Mouse (Mus musculus) brain, embryonic 18.5 days (tissue): ENCODE measurements at regions not wholly inside any gene's neighbourhood (a gene's known extent, or its start where the extent isn't known, plus 50 kb on each side); places are given as distances from the start of the nearest gene placed in this dataset.

ENCODE experiments used
- DNase-seq: peaks from one replicate; pipeline ENCODE4 v3.0.0-alpha.2; 2012; ENCODE audit warnings: low read depth, low spot score

DNA sequence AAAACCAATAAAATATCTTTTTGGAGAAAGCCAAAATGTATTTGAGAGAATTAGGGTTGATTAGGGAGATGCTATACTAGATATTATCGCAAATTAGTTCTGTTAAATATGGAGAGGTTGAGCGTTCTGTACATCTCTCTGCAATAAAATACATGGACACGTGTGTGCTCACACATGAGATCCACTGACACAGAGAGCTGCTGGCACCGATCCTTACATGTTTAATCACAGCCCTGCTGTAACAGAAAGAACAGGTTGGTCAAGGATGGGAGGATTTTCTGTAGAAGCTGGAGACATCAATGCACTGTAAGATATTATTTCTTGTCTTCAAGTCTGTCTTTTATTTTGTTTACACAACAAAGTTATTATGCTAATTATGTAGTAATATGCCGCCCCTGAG lies 366.2 kb upstream of the Fam92a start:
- DNase-seq = no peak

DNA sequence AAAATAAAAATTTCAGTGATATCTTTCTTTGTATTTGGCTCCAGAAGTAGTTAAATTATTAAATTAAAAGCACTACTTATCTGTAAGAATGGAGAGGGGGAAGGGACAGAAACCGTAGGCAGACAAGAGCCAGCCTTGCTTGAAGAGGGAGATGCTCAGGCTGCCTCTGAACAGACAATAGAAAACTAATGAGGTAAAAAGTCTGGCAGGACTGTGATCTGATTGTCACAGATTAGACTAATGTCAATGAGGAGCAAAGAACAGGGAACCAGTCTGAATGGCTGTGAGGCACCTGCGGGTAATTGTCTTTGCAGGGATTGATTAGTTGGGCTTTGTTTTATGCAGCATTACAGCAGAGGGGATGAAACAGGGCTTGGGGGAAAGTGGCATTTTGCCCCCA lies 362.3 kb upstream of the Fam92a start:
- DNase-seq = no peak

DNA sequence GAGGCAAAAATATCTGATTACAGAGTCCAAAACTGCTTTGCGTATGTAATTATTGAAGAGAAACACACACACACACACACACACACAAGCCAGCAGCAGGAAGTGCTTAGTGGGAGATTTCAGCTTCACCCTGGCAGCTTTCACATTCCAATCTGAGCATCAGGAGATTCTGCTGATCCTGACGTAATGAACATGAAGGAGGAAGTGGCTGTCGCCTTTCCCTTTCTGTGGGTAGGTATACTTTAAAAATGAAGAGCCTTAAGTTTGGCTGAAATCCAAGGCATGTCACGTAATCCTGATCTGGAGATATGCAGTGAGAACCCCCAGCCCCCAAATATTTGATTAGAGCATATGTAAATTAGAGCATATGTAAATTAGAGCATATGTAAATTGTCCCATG lies 361.1 kb upstream of the Fam92a start:
- DNase-seq = no peak

DNA sequence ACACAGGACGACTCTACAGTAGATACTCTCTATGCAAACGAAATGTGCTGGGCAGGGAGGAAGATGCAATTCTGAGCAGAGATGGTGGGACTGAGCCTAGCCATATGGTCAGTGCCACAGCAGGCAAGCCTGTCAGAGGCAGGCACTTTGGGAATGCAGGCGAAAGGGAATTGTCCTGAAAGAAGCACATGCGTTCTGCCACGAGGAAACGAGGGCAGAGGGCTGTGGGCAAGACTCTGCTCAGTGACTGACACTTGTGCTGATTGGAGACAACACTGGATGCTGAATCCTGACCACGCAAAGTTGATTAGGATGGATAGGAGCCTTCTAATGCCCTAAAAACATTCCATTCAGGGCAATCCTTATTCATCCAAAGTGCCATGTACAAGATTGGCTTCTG lies 350.5 kb upstream of the Fam92a start:
- DNase-seq = no peak

DNA sequence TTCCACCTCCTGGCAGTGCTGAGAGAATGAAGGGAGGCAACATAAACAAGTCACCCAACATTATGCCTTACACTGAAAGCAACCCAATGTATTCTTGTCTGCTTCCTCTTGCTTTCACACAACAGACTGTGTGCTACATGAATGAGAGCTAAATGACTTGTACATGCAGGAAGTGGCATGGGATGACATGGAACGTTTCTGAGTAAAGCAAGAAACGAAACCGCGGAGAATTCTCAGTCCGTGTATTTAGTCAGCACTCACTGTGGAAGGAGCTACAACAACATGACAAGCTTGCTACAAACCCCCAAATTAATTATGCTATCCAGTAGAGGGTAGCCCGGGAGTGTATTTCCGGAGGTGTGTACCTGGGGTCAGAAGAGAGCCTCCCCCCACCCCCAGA lies 349.4 kb upstream of the Fam92a start:
- DNase-seq = no peak

DNA sequence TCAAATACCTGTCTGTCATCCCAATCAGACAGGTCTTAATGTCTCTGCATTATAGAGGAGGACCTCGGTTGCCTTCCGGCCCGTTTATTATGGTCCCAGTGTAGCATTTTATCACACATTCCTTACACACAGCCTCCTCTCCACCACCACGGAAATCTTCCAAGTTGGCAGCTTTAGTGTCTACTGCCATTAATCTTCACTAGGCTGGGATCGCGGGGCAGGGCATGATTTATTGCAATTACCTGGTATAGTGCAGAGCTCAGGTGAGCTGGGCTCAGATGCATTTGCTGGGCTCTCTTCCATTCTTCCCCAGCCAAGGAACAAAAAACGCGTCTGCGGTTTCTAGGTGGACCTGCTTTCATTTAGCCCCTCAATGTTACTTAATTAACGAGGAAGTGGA lies 344.7 kb upstream of the Fam92a start:
- no peak for DNase-seq

DNA sequence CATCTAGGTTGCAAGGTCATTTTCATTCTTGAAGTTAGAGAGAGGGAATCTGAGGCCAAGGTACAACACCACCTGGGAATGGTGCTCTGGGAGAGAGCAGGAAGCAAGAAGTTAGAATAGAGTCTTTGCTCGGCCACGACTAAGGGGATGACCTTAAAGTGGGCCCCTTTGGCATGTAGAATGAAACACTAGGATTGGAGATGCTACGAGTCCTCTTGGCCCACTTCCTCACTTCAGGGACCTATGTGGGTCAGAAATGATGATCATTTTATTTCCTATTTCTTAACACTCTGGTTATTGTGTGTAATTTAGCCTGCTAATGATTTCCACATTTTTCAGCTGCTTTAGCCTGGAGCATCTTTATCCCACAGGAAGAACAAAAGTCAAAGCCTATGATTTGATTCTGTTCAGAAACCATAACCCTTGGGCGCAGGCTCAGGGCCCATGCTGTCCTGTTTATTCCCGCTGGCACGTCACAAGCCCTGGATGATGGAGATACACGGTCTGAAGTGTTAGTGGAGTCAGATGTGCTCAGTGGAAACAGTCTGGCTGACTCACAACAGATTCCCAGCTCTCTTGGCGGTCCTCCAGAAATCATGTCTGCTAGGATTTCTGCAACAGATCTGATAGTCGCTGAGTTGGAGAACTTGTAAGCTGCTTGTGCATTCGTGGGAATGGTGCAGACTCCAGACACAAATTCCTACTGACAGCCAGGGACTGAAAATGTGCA lies 340.0 kb upstream of the Fam92a start:
- peak; percentile 73 for DNase-seq

DNA sequence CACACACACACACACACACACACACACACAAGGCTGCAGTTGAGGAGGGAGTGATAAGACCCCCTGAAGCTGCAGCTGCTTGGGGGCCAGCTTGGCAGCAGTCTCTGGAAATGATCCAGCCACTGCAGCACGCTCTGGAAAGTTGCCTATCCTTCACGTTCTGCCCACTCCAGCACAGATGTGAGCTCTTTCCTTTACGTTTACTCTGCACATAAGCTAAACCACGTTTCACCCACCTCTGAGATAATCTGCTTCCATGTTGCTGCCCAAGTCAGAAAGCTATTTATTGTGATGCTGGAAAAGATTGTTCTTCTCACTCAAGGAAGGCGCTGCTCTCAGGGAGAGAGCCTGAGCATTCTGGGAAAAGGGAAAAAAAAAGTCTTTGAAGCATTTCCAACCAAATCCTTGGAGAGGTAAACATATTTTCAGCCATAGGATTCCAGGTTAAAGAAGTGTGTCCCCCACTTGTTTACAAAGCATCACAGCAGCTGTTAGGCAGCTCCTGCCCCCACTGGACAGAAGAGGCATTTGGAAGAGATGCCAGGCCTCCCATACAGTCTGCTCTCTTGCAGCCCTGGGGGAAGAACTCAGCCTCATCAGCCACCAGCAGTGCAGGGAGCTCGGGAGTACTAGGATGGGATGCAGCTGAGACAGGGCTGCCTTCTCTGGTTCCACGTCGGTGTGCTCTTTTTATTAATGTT lies 335.2 kb upstream of the Fam92a start:
- peak; percentile 58 for DNase-seq

DNA sequence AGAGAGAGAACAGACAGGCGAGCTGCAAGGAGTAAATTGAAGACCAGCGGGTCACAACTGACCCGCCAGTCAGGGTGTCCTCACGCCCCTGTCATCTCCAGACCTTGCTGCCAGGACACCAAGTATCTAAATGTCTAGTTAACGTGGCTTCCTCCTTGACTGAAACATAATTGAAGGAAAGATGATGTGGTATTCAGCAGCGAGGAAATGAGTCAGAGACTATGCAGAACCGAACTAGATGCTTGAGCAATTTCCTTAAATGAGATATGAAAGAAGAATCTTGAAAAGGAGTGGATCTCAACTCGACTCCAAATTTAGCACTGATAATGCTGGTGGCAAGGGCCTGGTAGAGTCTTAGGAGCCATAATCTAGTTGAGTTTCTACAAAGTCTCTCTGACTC lies 329.3 kb upstream of the Fam92a start:
- no peak for DNase-seq

DNA sequence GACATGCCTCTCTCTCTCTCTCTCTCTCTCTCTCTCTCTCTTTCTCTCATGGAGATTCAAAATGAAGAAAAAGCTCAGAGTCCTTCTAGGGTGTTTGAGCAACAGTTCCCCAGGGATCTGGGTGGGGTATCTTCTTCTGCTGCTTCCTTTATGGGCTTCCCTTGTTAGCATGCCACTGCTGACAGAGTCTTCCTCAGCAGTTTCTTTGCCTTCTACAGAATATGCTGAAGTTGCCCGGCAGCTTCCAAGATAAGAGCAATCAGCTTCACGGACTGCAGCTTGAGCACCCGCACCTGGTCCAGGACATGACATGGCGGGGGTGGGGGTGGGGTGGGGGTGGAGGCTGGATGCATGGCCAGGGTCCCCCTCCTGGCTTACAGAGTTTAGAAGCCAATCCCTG lies 326.6 kb upstream of the Fam92a start:
- no peak for DNase-seq

DNA sequence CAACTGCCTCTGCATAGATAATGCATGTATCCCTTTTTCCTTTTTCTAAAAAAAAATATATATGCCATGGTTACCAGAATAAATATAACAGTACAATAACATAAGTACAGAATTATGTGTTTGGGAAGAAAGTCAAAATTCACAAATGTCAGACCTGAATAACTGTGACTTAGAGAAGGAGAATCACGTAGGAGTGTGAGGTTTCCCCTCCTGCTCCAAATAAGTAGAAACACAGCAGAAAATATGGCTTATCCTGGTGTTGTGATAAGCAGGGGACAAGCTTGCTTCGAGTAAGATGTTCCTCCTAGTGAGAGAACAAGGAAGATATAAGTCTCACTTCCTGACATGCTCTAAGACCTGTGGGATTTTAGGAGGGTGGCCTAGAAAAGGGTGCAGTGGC lies 320.7 kb upstream of the Fam92a start:
- no peak for DNase-seq

DNA sequence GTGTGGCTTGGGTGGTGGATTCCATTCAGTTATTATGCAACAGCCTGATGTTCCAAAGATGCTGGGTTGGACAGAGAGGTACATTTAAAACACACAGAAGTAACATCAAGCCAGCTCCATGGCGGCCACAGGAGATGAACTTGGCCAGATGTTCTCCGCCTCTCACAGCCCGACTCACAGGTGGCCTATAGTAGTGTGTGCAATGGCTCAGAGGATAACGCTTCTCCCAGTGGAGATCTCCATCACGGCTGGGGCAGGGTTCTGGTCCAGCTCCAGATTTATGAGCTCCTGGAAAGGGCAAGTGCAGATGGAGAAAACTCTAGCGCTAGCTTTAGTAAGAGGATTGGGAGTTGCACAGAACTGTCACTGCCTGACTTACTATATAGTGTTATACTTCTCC lies 319.5 kb upstream of the Fam92a start:
- DNase-seq = no peak

DNA sequence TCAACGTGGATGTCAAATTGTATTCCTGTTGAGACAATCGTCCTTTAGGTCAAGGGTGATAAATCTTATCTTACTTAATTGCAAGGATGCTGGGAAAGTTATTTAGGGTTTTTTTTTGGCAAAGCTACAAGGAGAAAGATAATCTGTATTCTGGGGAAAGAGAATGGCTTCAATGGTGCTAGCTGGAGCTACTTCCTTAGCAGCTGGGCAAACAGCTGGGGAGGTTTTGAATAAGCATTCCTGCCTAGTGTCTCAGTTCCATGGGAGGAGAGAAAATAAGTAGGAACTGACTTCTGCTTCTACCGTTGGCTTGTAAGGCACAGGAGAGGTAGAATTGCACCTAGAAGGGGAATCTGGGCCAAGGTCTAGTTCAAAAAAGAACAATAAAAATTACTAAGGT lies 318.3 kb upstream of the Fam92a start:
- no peak for DNase-seq

DNA sequence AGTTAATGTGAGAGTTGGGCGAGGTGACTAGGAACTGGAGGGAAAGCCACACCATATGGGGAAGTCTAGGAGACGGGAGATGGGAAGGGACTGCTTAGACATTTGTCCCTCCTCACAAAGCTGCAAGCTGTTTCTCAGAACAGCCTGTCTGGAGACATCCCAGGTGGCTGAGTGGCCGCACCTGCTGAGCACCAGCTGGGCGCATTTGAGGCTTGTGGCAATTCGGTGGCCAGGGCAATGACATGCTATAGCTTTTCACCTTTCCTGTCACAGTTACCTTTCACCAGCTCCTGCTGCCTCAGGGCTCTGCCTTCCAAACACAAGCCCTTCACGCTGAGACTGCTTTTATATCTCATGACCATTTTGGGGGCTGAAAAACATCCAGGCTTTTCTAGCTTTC lies 317.5 kb upstream of the Fam92a start:
- DNase-seq = no peak

DNA sequence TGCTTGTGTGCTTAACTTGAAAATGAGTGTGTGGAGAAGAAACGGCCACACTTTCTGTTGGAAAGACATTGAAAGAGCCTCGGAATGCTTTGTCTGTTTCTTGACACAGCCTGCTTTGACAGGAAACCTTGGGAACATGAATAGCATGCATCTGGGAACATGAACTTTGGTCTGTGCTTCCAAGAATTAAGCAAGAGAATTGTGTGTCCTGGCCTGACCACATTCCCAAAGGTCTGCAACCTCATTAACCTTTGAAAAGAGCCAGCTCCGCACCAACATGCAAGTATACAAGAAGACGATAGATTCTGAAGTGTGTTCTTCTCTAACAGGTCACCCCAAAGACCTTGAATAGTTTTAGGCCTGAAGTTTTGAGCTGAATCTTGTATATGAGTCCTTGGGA lies 309.7 kb upstream of the Fam92a start:
- no peak for DNase-seq

DNA sequence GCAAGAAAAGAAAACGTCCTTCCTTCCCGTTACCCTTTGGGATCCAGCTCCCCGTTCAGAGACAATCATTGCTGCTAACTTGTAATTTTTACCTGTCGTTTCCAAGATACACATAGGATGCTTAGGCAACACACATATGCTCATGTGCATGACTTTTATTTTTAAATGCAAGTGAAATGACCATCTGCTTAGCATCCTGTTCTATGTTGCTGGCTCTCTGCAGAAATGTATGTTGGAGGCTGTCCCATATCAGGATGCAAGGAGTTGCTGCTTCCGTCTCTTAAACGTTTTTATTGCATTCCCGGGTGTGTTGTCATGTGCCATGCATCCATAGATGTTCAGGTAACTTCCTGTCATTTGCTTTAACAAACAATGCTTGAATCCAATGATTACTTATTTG lies 304.9 kb upstream of the Fam92a start:
- no peak for DNase-seq

DNA sequence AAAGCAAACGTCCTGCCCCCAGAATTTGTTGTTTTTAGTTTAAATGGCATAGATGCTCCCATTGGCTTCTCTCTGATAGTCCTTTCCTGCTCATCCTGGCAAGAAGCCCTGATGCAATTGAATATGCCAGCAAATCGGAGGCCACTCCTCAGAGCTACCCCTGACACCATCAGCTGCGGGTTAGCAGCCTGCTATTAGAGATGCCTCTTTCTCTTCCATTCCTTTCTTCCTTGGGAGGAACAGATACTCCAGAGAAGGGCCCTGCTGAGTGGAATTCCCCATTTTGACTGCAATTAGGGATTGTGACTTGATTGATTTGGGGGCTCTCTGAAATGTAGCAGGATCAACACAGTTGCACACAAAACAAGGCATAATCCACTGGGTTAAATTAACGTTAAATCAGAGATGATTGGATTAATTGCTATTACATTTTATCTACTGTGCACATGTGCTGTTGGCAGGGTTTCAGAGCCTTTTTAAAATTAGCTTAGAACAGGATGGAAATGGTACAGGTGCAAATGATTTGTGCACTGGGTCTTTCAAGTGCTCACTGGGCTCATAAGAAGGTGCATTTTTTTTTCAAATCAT lies 303.3 kb upstream of the Fam92a start:
- no peak for DNase-seq

DNA sequence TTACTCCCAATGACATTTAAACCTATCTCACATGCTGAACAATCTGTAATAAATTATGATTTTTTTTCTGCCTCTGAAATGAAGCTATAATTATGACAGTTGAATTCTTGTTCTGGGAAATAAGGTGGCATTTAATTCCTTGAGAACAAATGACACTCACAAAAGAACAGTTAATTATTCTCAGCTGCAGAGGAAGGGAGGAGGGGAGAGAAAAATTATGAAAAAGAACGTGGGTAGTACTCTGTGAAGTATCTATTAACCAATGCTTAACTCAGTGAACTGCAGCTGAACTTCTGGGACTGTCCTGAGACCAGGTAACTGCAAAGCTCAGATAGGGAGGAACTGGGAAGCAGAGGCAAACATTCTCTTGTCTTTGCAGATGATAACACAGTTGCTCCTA lies 302.6 kb upstream of the Fam92a start:
- no peak for DNase-seq

DNA sequence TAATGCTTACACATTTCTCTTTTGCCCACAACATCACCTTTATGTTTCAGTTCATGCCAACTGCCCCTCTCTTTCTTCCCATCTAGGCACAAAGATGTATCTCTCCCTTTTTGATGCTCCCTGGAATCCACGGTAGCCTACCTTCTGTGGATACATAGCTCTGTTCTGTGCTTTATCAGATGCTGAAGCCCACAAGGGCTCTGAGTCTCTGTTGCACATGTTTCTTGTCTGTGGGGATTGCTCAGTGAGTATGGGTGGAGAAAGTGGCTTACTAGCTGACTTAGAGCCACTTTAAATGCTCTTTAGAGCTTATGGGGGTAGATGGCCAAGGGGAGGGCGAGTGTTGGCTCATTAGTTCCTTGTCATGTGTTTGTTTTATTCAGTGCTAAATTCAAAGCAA lies 289.9 kb upstream of the Fam92a start:
- no peak for DNase-seq

DNA sequence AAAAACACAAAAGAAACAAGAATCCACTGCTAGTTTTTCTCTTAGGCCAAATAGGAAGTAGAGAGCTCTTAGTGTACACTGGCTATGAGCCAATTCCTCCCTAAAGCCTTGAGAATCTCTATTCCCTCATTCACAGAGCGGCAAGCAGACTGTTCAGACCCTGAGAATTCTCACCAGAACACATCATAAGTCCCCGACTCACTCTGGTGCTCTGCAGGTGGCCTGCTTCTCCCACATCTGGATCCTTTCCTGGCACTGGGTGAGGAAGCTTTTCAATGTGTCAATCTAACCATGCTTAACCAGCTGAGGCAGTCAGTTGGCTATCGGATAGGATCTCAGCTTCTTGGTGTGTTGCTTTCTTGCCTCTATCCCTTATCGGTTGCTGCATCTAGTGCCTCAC lies 289.4 kb upstream of the Fam92a start:
- DNase-seq = peak; percentile 24

DNA sequence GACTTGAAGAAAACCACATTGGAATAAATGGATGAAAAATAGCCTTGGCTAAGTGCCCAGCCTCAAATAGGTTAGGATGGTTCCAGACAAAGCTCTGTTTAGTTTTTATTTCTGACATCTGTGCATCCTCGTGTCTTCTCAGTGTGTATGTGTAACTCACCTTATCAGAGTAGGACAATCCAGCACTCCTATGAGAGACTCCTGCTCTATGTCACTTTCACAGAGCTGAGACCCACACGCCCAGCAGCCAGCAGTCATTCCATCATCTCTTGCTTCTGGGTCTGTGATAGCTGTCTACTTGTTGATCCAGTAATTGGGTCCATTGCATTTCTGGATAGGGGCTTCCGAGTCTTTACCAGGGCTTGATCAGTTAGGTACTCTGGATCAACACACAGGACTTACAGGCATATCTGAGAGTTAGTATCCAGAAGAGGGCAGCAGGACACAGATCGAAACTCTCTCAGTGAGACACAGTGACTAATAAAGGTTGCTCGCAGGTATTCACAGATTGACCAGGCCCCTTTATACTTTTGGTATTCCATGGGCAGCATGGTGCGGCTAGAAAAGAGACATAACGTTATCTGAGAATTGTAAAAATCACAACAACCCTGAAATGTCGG lies 286.3 kb upstream of the Fam92a start:
- no peak for DNase-seq

DNA sequence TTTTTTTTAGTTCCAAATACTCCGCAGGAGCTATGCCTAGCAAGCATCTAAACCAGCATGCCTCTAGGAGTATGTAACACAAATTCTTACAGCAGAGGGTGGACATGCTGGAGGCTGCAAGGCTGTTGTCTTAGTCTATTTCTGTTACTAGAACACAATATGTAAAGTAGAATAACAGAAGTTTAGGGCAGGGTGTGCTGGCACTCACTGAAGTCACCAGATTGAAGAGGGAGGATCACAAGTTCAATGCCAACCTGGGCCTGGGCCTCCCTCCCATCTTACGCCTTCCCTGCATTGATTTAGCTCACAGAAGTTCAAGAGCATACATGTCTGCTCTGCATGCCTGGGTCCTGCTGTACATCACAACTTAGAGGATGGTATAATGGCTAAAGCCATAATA lies 280.3 kb upstream of the Fam92a start:
- no peak for DNase-seq

DNA sequence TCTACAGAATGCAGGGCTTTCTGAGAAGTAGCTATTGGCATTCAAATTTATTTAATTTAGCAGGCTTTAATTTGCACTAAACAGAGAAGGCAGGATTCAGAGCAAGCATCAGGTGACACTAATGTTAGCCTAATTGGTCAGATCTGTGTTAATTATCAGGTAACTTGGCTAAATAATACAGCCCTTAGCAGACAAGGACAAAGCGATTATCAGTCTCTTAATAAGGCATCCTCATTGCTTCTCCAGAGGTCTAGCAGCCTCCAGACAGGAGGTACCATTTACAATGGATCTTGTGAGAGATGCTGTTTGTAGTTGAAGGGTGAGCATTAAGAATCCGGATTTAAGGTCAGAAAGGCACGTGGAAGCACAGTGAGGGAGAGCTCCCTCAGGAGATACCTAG lies 253.7 kb upstream of the Fam92a start:
- no peak for DNase-seq
